Mouse (Mus musculus) olfactory bulb, adult 2 months (tissue): ENCODE results near the gene Col6a3. TPM values are rescaled to one million over a fixed set of nuclear protein-coding genes. Genes with fewer than 3 reads are reported as not detected.

Source experiments
- H3K27ac ChIP-seq: fragments of 200-500 bp; 2 replicates; pipeline ENCODE4 v1.5.1; 2012; ENCODE audit warnings: low read depth, low read length; ENCODE audit not compliant: insufficient read depth
- H3K4me1 ChIP-seq: fragments of 200-500 bp; 2 replicates; pipeline ENCODE4 v1.6.1; 2012; ENCODE audit warnings: low read length; ENCODE audit not compliant: control insufficient read depth, insufficient read depth
- H3K4me3 ChIP-seq: fragments of 200-500 bp; 2 replicates; pipeline ENCODE4 v1.5.1; 2012; ENCODE audit warnings: mild to moderate bottlenecking, low read depth, low read length, moderate library complexity; ENCODE audit not compliant: insufficient read depth
- CTCF ChIP-seq: fragments of 200-500 bp; IDR thresholded peaks from 2 replicates; pipeline ENCODE4 v1.5.1; 2012; ENCODE audit warnings: low read depth, mild to moderate bottlenecking, low read length, moderate library complexity; ENCODE audit not compliant: insufficient read depth
- POLR2A ChIP-seq: fragments of 200-500 bp; IDR thresholded peaks from 2 replicates; pipeline ENCODE4 v1.6.1; 2012; ENCODE audit warnings: mild to moderate bottlenecking, low read depth, low read length, moderate library complexity; ENCODE audit not compliant: insufficient read depth
- WGBS: fragments of 180-500 bp; shearing (Covaris S2); methylation state at CpG from one replicate; pipeline ENCODE4 v1.1.7; 2018; 5-methylcytosine and 5-hydroxymethylcytosine counted together
- polyA plus RNA-seq: library from polyadenylated mRNA; stranded (reverse); fragments of >200 nt; gene quantifications from 2 replicates; pipeline ENCODE4 v1.2.4, GENCODE M21; 2012; ENCODE audit warnings: low replicate concordance; ENCODE audit not compliant: missing spikeins, insufficient read depth, insufficient read length

Gene Col6a3
- polyA plus RNA-seq, 1 experiment, result not detected

DNA sequence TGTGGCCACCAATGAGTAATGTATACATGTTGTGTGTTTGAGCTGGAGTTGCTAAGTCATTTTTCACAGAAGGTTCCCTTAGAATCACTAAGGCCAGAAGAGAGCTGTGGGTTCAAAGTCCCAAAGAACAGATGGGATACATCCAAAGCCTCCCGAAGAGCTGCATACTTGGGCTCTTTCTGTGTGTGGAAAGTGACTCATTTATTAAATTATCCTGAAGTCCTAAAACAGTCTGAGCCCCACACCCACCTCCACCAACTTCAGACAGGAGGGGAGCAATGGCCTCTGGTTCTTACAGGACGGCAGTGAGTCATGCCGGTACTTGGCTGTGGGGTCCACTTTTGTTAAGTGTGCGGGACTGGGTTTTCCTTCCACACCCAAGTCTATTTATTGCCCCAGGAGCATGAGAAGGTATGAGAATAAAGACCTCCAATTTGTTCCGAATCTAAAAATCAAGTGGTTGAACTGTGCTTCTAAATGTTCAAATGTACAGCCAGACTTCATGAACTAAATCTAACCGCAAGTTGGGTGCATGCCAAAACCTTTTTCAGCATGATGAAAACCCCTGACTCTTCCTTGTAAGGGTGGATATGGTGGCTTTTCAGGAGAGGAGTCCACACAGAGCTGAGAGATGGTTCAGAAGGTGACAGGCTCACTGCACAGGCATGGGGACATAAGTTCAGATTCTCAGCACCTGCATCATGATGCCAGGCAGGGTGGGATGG, 124.8 kb downstream of the Col6a3 start:
- TF ChIP-seq CTCF, result no peak
- TF ChIP-seq POLR2A, result no peak
- Histone ChIP-seq H3K4me1 (no peaks in the 10 kb centered on the region), H3K27ac (no peak overlapping the region), H3K4me3 (no peak overlapping the region)
- 67% methylated on average over 6 of the region's 6 CpGs for WGBS

- TF ChIP-seq CTCF (no peak), POLR2A (no peak)
- H3K4me3 ChIP-seq, result no peak overlapping the region
- no peaks in the 10 kb centered on the region for H3K4me1 ChIP-seq
- H3K27ac ChIP-seq, result no peak overlapping the region
- 78% methylated on average over 2 of the region's 2 CpGs for WGBS
Measured at GRCm38 (mm10) chr1:90716258-90716657, 127.5 kb downstream of the Col6a3 start.

Other genes with a start within 250 kb of the Col6a3 start
- gene Cops8, start 241.0 kb downstream of the Col6a3 start, polyA plus RNA-seq, result not detected in 2 replicates
- gene Mlph, start 71.1 kb upstream of the Col6a3 start, polyA plus RNA-seq, result not detected in 2 replicates
- not detected in 2 replicates for gene Prlh, start 109.1 kb upstream of the Col6a3 start, polyA plus RNA-seq
- gene Rab17, start 125.7 kb upstream of the Col6a3 start, polyA plus RNA-seq, result not detected in 2 replicates
- gene Lrrfip1, start 154.8 kb upstream of the Col6a3 start, polyA plus RNA-seq, result not detected in 2 replicates